Mouse (Mus musculus): ENCODE results near the gene Top2b. TPM values are rescaled to one million over a fixed set of nuclear protein-coding genes. Genes with fewer than 3 reads are reported as not detected.
A peak's percentile ranks its signal among the peaks of the same experiment; 100 is the strongest.

Gene Top2b
- total and polyA plus RNA-seq, 3 experiments: 29.5 to 190 (median 39.5) TPM

DNA sequence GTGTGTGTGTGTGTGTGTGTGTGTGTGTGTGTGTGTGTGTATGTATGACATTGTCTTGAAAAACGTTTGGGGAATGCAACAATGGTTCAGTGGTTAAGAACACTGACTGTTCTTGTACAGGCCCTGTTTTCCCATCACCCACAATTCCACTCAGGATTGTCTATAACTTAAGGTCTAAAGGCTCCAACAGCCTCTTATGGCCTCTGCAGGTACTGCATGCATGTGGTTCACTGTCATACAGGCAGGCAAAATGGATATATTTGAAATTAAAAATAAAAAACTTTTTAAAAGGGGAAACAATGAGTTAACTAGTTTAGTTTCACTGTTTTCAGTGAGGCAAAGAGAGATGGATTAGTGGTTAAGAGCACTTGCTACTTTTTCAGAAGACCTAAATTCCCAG lies 39.8 kb upstream of the Top2b start:
- H3K27ac ChIP-seq (ENCODE audit: control insufficient read depth, low read depth, low read length): no peak overlapping the region
- no peak for TF ChIP-seq GABPA (IDR thresholded peaks at IDR 0.05; ENCODE audit: low read depth, low read length)
- TF ChIP-seq TBP (IDR thresholded peaks at IDR 0.05; ENCODE audit: low read depth, low read length): no peak
- TF ChIP-seq KAT2A (conservative IDR thresholded peaks at IDR 0.05; ENCODE audit: low read depth, low read length): no peak
- no peak for TF ChIP-seq POLR2AphosphoS2 (IDR thresholded peaks at IDR 0.05; ENCODE audit: low read length)
- no peak for TF ChIP-seq ELF1 (IDR thresholded peaks at IDR 0.05; ENCODE audit: low read depth, low read length)
- no peak for TF ChIP-seq ZNF384 (IDR thresholded peaks at IDR 0.05; ENCODE audit: low read depth, low read length)
- no peak for TF ChIP-seq NRF1 (IDR thresholded peaks at IDR 0.05; ENCODE audit: insufficient read depth, low read depth, low read length, poor library complexity, severe bottlenecking)
- TF ChIP-seq USF1 (IDR thresholded peaks at IDR 0.05; ENCODE audit: low read depth, low read length): no peak
- peak in 1 of 3 experiments; percentile 10; a peak in 2 of 6 replicates for TF ChIP-seq CTCF (IDR thresholded peaks at IDR 0.05 in 2 of 3, conservative IDR thresholded peaks at IDR 0.05 in 1 of 3; ENCODE audit: control insufficient read depth in 1 of 3, insufficient read depth in 1 of 3, low read depth in 2 of 3, low read length in 3 of 3, poor library complexity in 1 of 3, severe bottlenecking in 1 of 3)
- TF ChIP-seq RAD21 (IDR thresholded peaks at IDR 0.05; ENCODE audit: low read depth, low read length): peak; percentile 1; the same call in 1 of the 2 replicates
- no peaks in the 10 kb centered on the region for H3K36me3 ChIP-seq (ENCODE audit: control insufficient read depth in 1 of 2, insufficient read depth in 2 of 2, low read length in 2 of 2)
- H3K79me2 ChIP-seq (ENCODE audit: control insufficient read depth, insufficient read depth, low read length, poor library complexity): no peaks in the 10 kb centered on the region
- no peak overlapping the region for H3K4me3 ChIP-seq (ENCODE audit: control insufficient read depth in 1 of 2, insufficient read depth in 1 of 2, low read depth in 2 of 2, low read length in 2 of 2)
- no peaks in the 10 kb centered on the region; a peak in 1 of 4 replicates for H3K4me1 ChIP-seq (ENCODE audit: control insufficient read depth in 1 of 2, insufficient read depth in 2 of 2, low read length in 2 of 2)
- no peak overlapping the region for H3K9ac ChIP-seq (ENCODE audit: control insufficient read depth, low read depth, low read length, poor library complexity, severe bottlenecking)
- no peaks in the 10 kb centered on the region for H3K27me3 ChIP-seq (ENCODE audit: control insufficient read depth in 1 of 2, insufficient read depth in 2 of 2, low read length in 2 of 2)
- no peaks in the 10 kb centered on the region for H3K9me3 ChIP-seq (replicated peaks; ENCODE audit: insufficient read depth, low read length)
- no peak for DNase-seq (ENCODE audit: low read depth, low spot score)

DNA sequence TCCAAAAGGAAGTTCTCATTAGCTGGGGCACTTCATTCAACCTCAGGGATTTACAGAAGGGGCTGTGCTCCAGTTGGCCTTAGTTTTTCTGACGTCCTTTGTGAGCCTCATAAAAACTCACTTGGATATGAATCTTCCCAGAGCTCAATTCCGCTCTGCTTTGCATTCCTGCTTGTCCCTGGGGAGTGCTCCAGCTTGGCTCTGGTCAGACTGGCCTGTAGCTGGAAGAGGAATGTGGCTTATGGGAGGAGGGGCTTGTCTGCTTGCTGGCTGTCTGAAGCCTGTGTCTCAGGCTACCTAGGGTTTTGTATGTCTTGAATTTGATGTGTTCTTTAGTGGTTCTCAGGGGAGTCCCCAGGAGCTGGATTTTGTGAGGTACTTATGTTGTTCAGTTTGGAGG lies 36.4 kb upstream of the Top2b start:
- H3K36me3 ChIP-seq (ENCODE audit: control insufficient read depth in 1 of 2, insufficient read depth in 2 of 2, low read length in 2 of 2): no peaks in the 10 kb centered on the region
- no peaks in the 10 kb centered on the region; a peak in 1 of 4 replicates for H3K4me1 ChIP-seq (ENCODE audit: control insufficient read depth in 1 of 2, insufficient read depth in 2 of 2, low read length in 2 of 2)
- H3K27me3 ChIP-seq (ENCODE audit: control insufficient read depth in 1 of 2, insufficient read depth in 2 of 2, low read length in 2 of 2): no peaks in the 10 kb centered on the region
- H3K9ac ChIP-seq (ENCODE audit: control insufficient read depth, low read depth, low read length, poor library complexity, severe bottlenecking): no peak overlapping the region
- no peak overlapping the region for H3K4me3 ChIP-seq (ENCODE audit: control insufficient read depth in 1 of 2, insufficient read depth in 1 of 2, low read depth in 2 of 2, low read length in 2 of 2)
- no peak for DNase-seq (ENCODE audit: low read depth, low spot score)
- H3K9me3 ChIP-seq (replicated peaks; ENCODE audit: insufficient read depth, low read length): no peaks in the 10 kb centered on the region
- no peaks in the 10 kb centered on the region for H3K79me2 ChIP-seq (ENCODE audit: control insufficient read depth, insufficient read depth, low read length, poor library complexity)
- no peak for TF ChIP-seq NRF1 (IDR thresholded peaks at IDR 0.05; ENCODE audit: insufficient read depth, low read depth, low read length, poor library complexity, severe bottlenecking)
- no peak for TF ChIP-seq GATA1 (IDR thresholded peaks at IDR 0.05; ENCODE audit: low read depth, low read length)
- no peak for TF ChIP-seq MEF2A (IDR thresholded peaks at IDR 0.05; ENCODE audit: extremely low read depth, insufficient replicate concordance, low read depth, low read length, poor library complexity, severe bottlenecking)
- no peak for TF ChIP-seq BHLHE40 (IDR thresholded peaks at IDR 0.05; ENCODE audit: borderline replicate concordance, low read depth, low read length)
- TF ChIP-seq SMC3 (IDR thresholded peaks at IDR 0.05; ENCODE audit: low read depth, low read length): no peak
- no peak for TF ChIP-seq ZNF384 (IDR thresholded peaks at IDR 0.05; ENCODE audit: low read depth, low read length)
- no peak for TF ChIP-seq POLR2A (IDR thresholded peaks at IDR 0.05; ENCODE audit: control insufficient read depth in 1 of 2, insufficient read depth in 1 of 2, low read depth in 1 of 2, low read length in 2 of 2, poor library complexity in 1 of 2)
- TF ChIP-seq USF1 (IDR thresholded peaks at IDR 0.05; ENCODE audit: low read depth, low read length): no peak
- TF ChIP-seq MAFK (IDR thresholded peaks at IDR 0.05; ENCODE audit: borderline replicate concordance, low read depth, low read length): no peak
- no peak for TF ChIP-seq CHD1 (IDR thresholded peaks at IDR 0.05; ENCODE audit: low read depth, low read length)
- TF ChIP-seq CTCF (IDR thresholded peaks at IDR 0.05 in 2 of 3, conservative IDR thresholded peaks at IDR 0.05 in 1 of 3; ENCODE audit: control insufficient read depth in 1 of 3, insufficient read depth in 1 of 3, low read depth in 2 of 3, low read length in 3 of 3, poor library complexity in 1 of 3, severe bottlenecking in 1 of 3): no peak
- no peak for TF ChIP-seq ETS1 (IDR thresholded peaks at IDR 0.05; ENCODE audit: low read depth, low read length)
- no peak overlapping the region for H3K27ac ChIP-seq (ENCODE audit: control insufficient read depth, low read depth, low read length)
